Mouse (Mus musculus): Measurements from ENCODE around the gene Nup214. TPM values are rescaled to one million over a fixed set of nuclear protein-coding genes. Genes with fewer than 3 reads are reported as not detected.

Nup214 gene
- polyA plus RNA-seq, 1 experiment from 2014 or later, result 64.6 TPM

GRCm38 (mm10) chr2:31948392-31948791, 25.8 kb upstream of the Nup214 start:
- H3K4me3 ChIP-seq (ENCODE audit: low read depth, low read length), result no peak overlapping the region
- no peak overlapping the region for H3K9ac ChIP-seq (ENCODE audit: low read length)
- H3K27me3 ChIP-seq (ENCODE audit: control insufficient read depth, insufficient read depth, low read length), result peaks cover 3% of the 10 kb centered on the region
- H3K36me3 ChIP-seq (ENCODE audit: control insufficient read depth, insufficient read depth, low read length), result no peaks in the 10 kb centered on the region
- 75% methylated on average over 6 of the region's 6 CpGs for WGBS
- ATAC-seq (ENCODE audit: low FRiP score), result no peak
- no peak overlapping the region for H3K4me2 ChIP-seq
- H3K9me3 ChIP-seq (ENCODE audit: control insufficient read depth, low read length), result no peaks in the 10 kb centered on the region
- H3K27ac ChIP-seq (ENCODE audit: low read depth, low read length), result no peak overlapping the region
- H3K4me1 ChIP-seq (ENCODE audit: control insufficient read depth, insufficient read depth, low read length), result peaks cover 11% of the 10 kb centered on the region
- DNase-seq (ENCODE audit: low spot score, missing footprints), result peak; percentile 10

- no peaks in the 10 kb centered on the region for H3K36me3 ChIP-seq (ENCODE audit: control insufficient read depth, insufficient read depth, low read length)
- peaks cover 11% of the 10 kb centered on the region for H3K4me1 ChIP-seq (ENCODE audit: control insufficient read depth, insufficient read depth, low read length)
- peaks cover 3% of the 10 kb centered on the region for H3K27me3 ChIP-seq (ENCODE audit: control insufficient read depth, insufficient read depth, low read length)
- no peak overlapping the region for H3K27ac ChIP-seq (ENCODE audit: low read depth, low read length)
- H3K9ac ChIP-seq (ENCODE audit: low read length), result no peak overlapping the region
- WGBS, result 77% methylated on average over 6 of the region's 6 CpGs
- ATAC-seq (ENCODE audit: low FRiP score), result no peak
- peak; percentile 68 for DNase-seq (ENCODE audit: low spot score, missing footprints)
- H3K9me3 ChIP-seq (ENCODE audit: control insufficient read depth, low read length), result no peaks in the 10 kb centered on the region
- H3K4me3 ChIP-seq (ENCODE audit: low read depth, low read length), result no peak overlapping the region
- no peak overlapping the region for H3K4me2 ChIP-seq
Measured at GRCm38 (mm10) chr2:31948801-31949200, 25.4 kb upstream of the Nup214 start.

- no peaks in the 10 kb centered on the region for H3K36me3 ChIP-seq (ENCODE audit: control insufficient read depth, insufficient read depth, low read length)
- ATAC-seq (ENCODE audit: low FRiP score), result peak; percentile 76
- peak within 1 kb of the TSS; percentile 97 for H3K4me2 ChIP-seq
- DNase-seq (ENCODE audit: low spot score, missing footprints), result peak; percentile 97
- peaks cover 11% of the 10 kb centered on the region for H3K4me1 ChIP-seq (ENCODE audit: control insufficient read depth, insufficient read depth, low read length)
- H3K27ac ChIP-seq (ENCODE audit: low read depth, low read length), result no peak within 1 kb of the TSS
- WGBS, result under 1% methylated on average over 62 of the region's 66 CpGs
- H3K4me3 ChIP-seq (ENCODE audit: low read depth, low read length), result peak within 1 kb of the TSS; percentile 72
- no peaks in the 10 kb centered on the region for H3K9me3 ChIP-seq (ENCODE audit: control insufficient read depth, low read length)
- peaks cover 3% of the 10 kb centered on the region for H3K27me3 ChIP-seq (ENCODE audit: control insufficient read depth, insufficient read depth, low read length)
- H3K9ac ChIP-seq (ENCODE audit: low read length), result peak within 1 kb of the TSS; percentile 82
Measured at GRCm38 (mm10) chr2:31950058-31950871, 24.0 kb upstream of the Nup214 start, which contains the start of gene Aif1l. Gene Aif1l (plus strand): TSS chr2:31950139.

- no peak for ATAC-seq (ENCODE audit: low FRiP score)
- Histone ChIP-seq H3K4me2 (peak overlapping the region; percentile 97), H3K9me3 (ENCODE audit: control insufficient read depth, low read length) (no peaks in the 10 kb centered on the region), H3K9ac (ENCODE audit: low read length) (peak overlapping the region; percentile 82), H3K27ac (ENCODE audit: low read depth, low read length) (no peak overlapping the region), H3K4me3 (ENCODE audit: low read depth, low read length) (peak overlapping the region; percentile 72), H3K36me3 (ENCODE audit: control insufficient read depth, insufficient read depth, low read length) (no peaks in the 10 kb centered on the region), H3K4me1 (ENCODE audit: control insufficient read depth, insufficient read depth, low read length) (peaks cover 11% of the 10 kb centered on the region), H3K27me3 (ENCODE audit: control insufficient read depth, insufficient read depth, low read length) (peaks cover 3% of the 10 kb centered on the region)
- 21% methylated on average over 9 of the region's 9 CpGs for WGBS
- peak; percentile 91 for DNase-seq (ENCODE audit: low spot score, missing footprints)
Measured at GRCm38 (mm10) chr2:31950966-31951365, 23.3 kb upstream of the Nup214 start.

GRCm38 (mm10) chr2:31952236-31952635, 22.0 kb upstream of the Nup214 start:
- peaks cover 3% of the 10 kb centered on the region for H3K27me3 ChIP-seq (ENCODE audit: control insufficient read depth, insufficient read depth, low read length)
- no peaks in the 10 kb centered on the region for H3K9me3 ChIP-seq (ENCODE audit: control insufficient read depth, low read length)
- 86% methylated on average over 10 of the region's 10 CpGs for WGBS
- peak; percentile 72 for DNase-seq (ENCODE audit: low spot score, missing footprints)
- H3K4me2 ChIP-seq, result no peak overlapping the region; the same call in 1 of the 2 replicates
- no peak for ATAC-seq (ENCODE audit: low FRiP score)
- no peak overlapping the region for H3K9ac ChIP-seq (ENCODE audit: low read length)
- no peak overlapping the region for H3K27ac ChIP-seq (ENCODE audit: low read depth, low read length)
- H3K4me1 ChIP-seq (ENCODE audit: control insufficient read depth, insufficient read depth, low read length), result peaks cover 11% of the 10 kb centered on the region
- no peak overlapping the region for H3K4me3 ChIP-seq (ENCODE audit: low read depth, low read length)
- H3K36me3 ChIP-seq (ENCODE audit: control insufficient read depth, insufficient read depth, low read length), result no peaks in the 10 kb centered on the region

GRCm38 (mm10) chr2:31952725-31953124, 21.5 kb upstream of the Nup214 start:
- no peaks in the 10 kb centered on the region for H3K36me3 ChIP-seq (ENCODE audit: control insufficient read depth, insufficient read depth, low read length)
- DNase-seq (ENCODE audit: low spot score, missing footprints), result peak; percentile 79
- no peak overlapping the region for H3K4me2 ChIP-seq
- WGBS, result 93% methylated on average over 3 of the region's 3 CpGs
- H3K27ac ChIP-seq (ENCODE audit: low read depth, low read length), result no peak overlapping the region
- H3K9me3 ChIP-seq (ENCODE audit: control insufficient read depth, low read length), result no peaks in the 10 kb centered on the region
- H3K9ac ChIP-seq (ENCODE audit: low read length), result no peak overlapping the region
- ATAC-seq (ENCODE audit: low FRiP score), result no peak
- H3K4me1 ChIP-seq (ENCODE audit: control insufficient read depth, insufficient read depth, low read length), result peaks cover 11% of the 10 kb centered on the region
- no peak overlapping the region for H3K4me3 ChIP-seq (ENCODE audit: low read depth, low read length)
- H3K27me3 ChIP-seq (ENCODE audit: control insufficient read depth, insufficient read depth, low read length), result peaks cover 3% of the 10 kb centered on the region

GRCm38 (mm10) chr2:31953687-31954086, 20.5 kb upstream of the Nup214 start:
- no peak overlapping the region for H3K4me2 ChIP-seq
- H3K4me3 ChIP-seq (ENCODE audit: low read depth, low read length), result no peak overlapping the region
- peaks cover 3% of the 10 kb centered on the region for H3K27me3 ChIP-seq (ENCODE audit: control insufficient read depth, insufficient read depth, low read length)
- H3K36me3 ChIP-seq (ENCODE audit: control insufficient read depth, insufficient read depth, low read length), result no peaks in the 10 kb centered on the region
- no peaks in the 10 kb centered on the region for H3K9me3 ChIP-seq (ENCODE audit: control insufficient read depth, low read length)
- no peak overlapping the region for H3K27ac ChIP-seq (ENCODE audit: low read depth, low read length)
- ATAC-seq (ENCODE audit: low FRiP score), result no peak
- no peak for DNase-seq (ENCODE audit: low spot score, missing footprints)
- H3K9ac ChIP-seq (ENCODE audit: low read length), result no peak overlapping the region
- peaks cover 11% of the 10 kb centered on the region for H3K4me1 ChIP-seq (ENCODE audit: control insufficient read depth, insufficient read depth, low read length)
- WGBS, result 88% methylated on average over 8 of the region's 8 CpGs

GRCm38 (mm10) chr2:31954779-31955181, 19.5 kb upstream of the Nup214 start:
- 88% methylated on average over 9 of the region's 9 CpGs for WGBS
- Histone ChIP-seq H3K9ac (ENCODE audit: low read length) (no peak overlapping the region), H3K9me3 (ENCODE audit: control insufficient read depth, low read length) (no peaks in the 10 kb centered on the region), H3K4me1 (ENCODE audit: control insufficient read depth, insufficient read depth, low read length) (peaks cover 11% of the 10 kb centered on the region), H3K27me3 (ENCODE audit: control insufficient read depth, insufficient read depth, low read length) (no peaks in the 10 kb centered on the region), H3K4me3 (ENCODE audit: low read depth, low read length) (no peak overlapping the region), H3K27ac (ENCODE audit: low read depth, low read length) (no peak overlapping the region), H3K36me3 (ENCODE audit: control insufficient read depth, insufficient read depth, low read length) (no peaks in the 10 kb centered on the region; the same call in 1 of the 2 replicates), H3K4me2 (no peak overlapping the region)
- ATAC-seq (ENCODE audit: low FRiP score) (no peak), DNase-seq (ENCODE audit: low spot score, missing footprints) (peak; percentile 14)

GRCm38 (mm10) chr2:31955686-31956085, 18.6 kb upstream of the Nup214 start:
- Histone ChIP-seq H3K27me3 (ENCODE audit: control insufficient read depth, insufficient read depth, low read length) (no peaks in the 10 kb centered on the region), H3K9me3 (ENCODE audit: control insufficient read depth, low read length) (no peaks in the 10 kb centered on the region), H3K4me3 (ENCODE audit: low read depth, low read length) (no peak overlapping the region), H3K9ac (ENCODE audit: low read length) (no peak overlapping the region), H3K27ac (ENCODE audit: low read depth, low read length) (no peak overlapping the region), H3K36me3 (ENCODE audit: control insufficient read depth, insufficient read depth, low read length) (no peaks in the 10 kb centered on the region; the same call in 1 of the 2 replicates), H3K4me2 (no peak overlapping the region), H3K4me1 (ENCODE audit: control insufficient read depth, insufficient read depth, low read length) (peaks cover 7% of the 10 kb centered on the region)
- peak; percentile 44 for DNase-seq (ENCODE audit: low spot score, missing footprints)
- 86% methylated on average over 5 of the region's 5 CpGs for WGBS
- no peak for ATAC-seq (ENCODE audit: low FRiP score)

All from midbrain, embryonic 11.5 days (tissue).